8 mouse cellular contexts compared by ENCODE assay signal in genomic region chr19:23757011-23757410, GRCm38 (mm10). TPM values are rescaled to one million over a fixed set of nuclear protein-coding genes. Genes with fewer than 3 reads are reported as not detected.
DNase-seq lines count a peak whose midpoint lies in the region; ATAC-seq lines count a peak whose summit lies in the region.

No protein-coding gene starts in this region.

- peak; percentile 12 for DNase-seq in gastrocnemius, adult 18-20 months (ENCODE audit: low spot score)
- no peak for DNase-seq in gastrocnemius, postnatal 4 days (ENCODE audit: low spot score in 2 of 2)
- DNase-seq in thymus, postnatal 4 days: peak; percentile 11
- no peak for DNase-seq in thymus, postnatal 10 days (ENCODE audit: low spot score in 2 of 2)
- peak; percentile 37 for DNase-seq in heart, postnatal 4 days
- DNase-seq in natural killer cell, adult 2 months (ENCODE audit: low spot score in 2 of 2): no peak
- DNase-seq in cerebellum, adult 11 months: no peak

- ATAC-seq in erythroblast, adult 5-6 weeks (replicated peaks; ENCODE audit: low FRiP score, poor library complexity, severe bottlenecking): no peak

RNA-seq across cellular contexts. Expression of gene Apba1, which starts 1.7 kb away (rescaled TPM):
- total RNA-seq in gastrocnemius, adult 18-20 months (2021): 1 to 10 TPM in 1 of 2 experiments, under 1 TPM in 1; 0.82 to 1.3 TPM
- total RNA-seq in gastrocnemius, postnatal 4 days (2021): 1 to 10 TPM; 6.9 to 7.0 TPM
- 1 to 10 TPM; 6.4 TPM for total RNA-seq in heart, postnatal 4 days (2021)
- total RNA-seq in erythroblast, adult 5-6 weeks (2015; ENCODE audit: low replicate concordance): 1.2 and 2.5 TPM in 2 replicates
- total RNA-seq in erythroblast, adult 5-6 weeks (2017; ENCODE audit: low replicate concordance): 1.4 and 2.0 TPM in 2 replicates

Comparison
In these comparisons a context has a peak if more than half of its experiments do, and no peak if none do; other contexts are left out.
1. DNase-seq: peak in gastrocnemius, adult 18-20 months (single experiment), thymus, postnatal 4 days (single experiment) and heart, postnatal 4 days (single experiment); none in gastrocnemius, postnatal 4 days (0 of 2), thymus, postnatal 10 days (0 of 2), natural killer cell, adult 2 months (0 of 2) and cerebellum, adult 11 months (single experiment).